Mouse (Mus musculus) frontal cortex, adult (tissue): ENCODE results near the gene Mettl13.

Source experiments
- ATAC-seq: cut with Nextera tagmentation; 2 replicates; pipeline ENCODE4 v1.9.2; 2017; ENCODE audit warnings: mild to moderate bottlenecking, moderate library complexity, mixed read lengths; ENCODE audit not compliant: low TSS enrichment

The Mettl13 gene

GRCm38 (mm10) chr1:162548016-162548916 is at the start of gene Mettl13:
TSS of gene Mettl13 (minus strand) at chr1:162548551.
- ATAC-seq = peak; percentile 99

GRCm38 (mm10) chr1:162597379-162598102 is 49.2 kb upstream of the Mettl13 start:
- no peak for ATAC-seq

GRCm38 (mm10) chr1:162590415-162590997 is 42.2 kb upstream of the Mettl13 start:
- no peak for ATAC-seq

- peak; percentile 34; the same call in 1 of the 2 replicates for ATAC-seq
Measured at GRCm38 (mm10) chr1:162589443-162589842, 41.1 kb upstream of the Mettl13 start.

GRCm38 (mm10) chr1:162588606-162589005 is 40.3 kb upstream of the Mettl13 start:
- no peak for ATAC-seq

- ATAC-seq = no peak
Measured at GRCm38 (mm10) chr1:162586282-162586681, 37.9 kb upstream of the Mettl13 start.

- ATAC-seq = no peak
Measured at GRCm38 (mm10) chr1:162582884-162583283, 34.5 kb upstream of the Mettl13 start.

- no peak for ATAC-seq
Measured at GRCm38 (mm10) chr1:162575098-162575497, 26.7 kb upstream of the Mettl13 start.

GRCm38 (mm10) chr1:162570931-162571601 is 22.7 kb upstream of the Mettl13 start:
- ATAC-seq = peak; percentile 64

GRCm38 (mm10) chr1:162570260-162570748 is 22.0 kb upstream of the Mettl13 start, which contains the start of gene Vamp4:
TSS of gene Vamp4 (plus strand) at chr1:162570515.
- ATAC-seq = peak; percentile 92

- ATAC-seq = no peak
Measured at GRCm38 (mm10) chr1:162567351-162567750, 19.0 kb upstream of the Mettl13 start.

- no peak for ATAC-seq
Measured at GRCm38 (mm10) chr1:162564992-162565391, 16.6 kb upstream of the Mettl13 start.

GRCm38 (mm10) chr1:162563236-162563635 is 14.9 kb upstream of the Mettl13 start:
- ATAC-seq = no peak

- ATAC-seq = no peak
Measured at GRCm38 (mm10) chr1:162554193-162554592, 5.8 kb upstream of the Mettl13 start.

GRCm38 (mm10) chr1:162552956-162553355 is 4.6 kb upstream of the Mettl13 start:
- ATAC-seq = no peak

GRCm38 (mm10) chr1:162549615-162550283 is 1.4 kb upstream of the Mettl13 start:
- no peak for ATAC-seq

- no peak; the same call in 1 of the 2 replicates for ATAC-seq
Measured at GRCm38 (mm10) chr1:162548917-162549613, 714 bp upstream of the Mettl13 start.

GRCm38 (mm10) chr1:162547607-162548006 is 744 bp downstream of the Mettl13 start:
- no peak for ATAC-seq

- ATAC-seq = no peak
Measured at GRCm38 (mm10) chr1:162543231-162543630, 5.1 kb downstream of the Mettl13 start.
